Mouse (Mus musculus) cerebellum, adult 2 months (tissue): ENCODE measurements around the gene Srebf1. TPM values are rescaled to one million over a fixed set of nuclear protein-coding genes. Genes with fewer than 3 reads are reported as not detected.
A peak's percentile ranks its signal among the peaks of the same experiment; 100 is the strongest.

Experiments
- DNase-seq, 2 experiments: peaks; one replicate each; pipeline ENCODE4 v3.0.0; 2021
- H3K27ac ChIP-seq: fragments of 200-500 bp; 2 replicates; pipeline ENCODE4 v1.5.1; 2012; ENCODE audit warnings: low read length, control low read depth, inconsistent platforms; ENCODE audit not compliant: insufficient read depth
- H3K27me3 ChIP-seq: fragments of 200-500 bp; 2 replicates; pipeline ENCODE4 v1.6.1; 2012; ENCODE audit warnings: inconsistent platforms, mild to moderate bottlenecking, low read length, moderate library complexity; ENCODE audit not compliant: control insufficient read depth, insufficient read depth
- H3K4me1 ChIP-seq: fragments of 200-500 bp; 2 replicates; pipeline ENCODE4 v1.6.1; 2011; ENCODE audit warnings: low read length; ENCODE audit not compliant: control insufficient read depth, insufficient read depth
- H3K4me3 ChIP-seq: fragments of 200-500 bp; replicated peaks from 2 replicates; pipeline ENCODE3; 2011; ENCODE audit warnings: mild to moderate bottlenecking, low read depth, low read length, control low read depth; ENCODE audit not compliant: insufficient read depth
- CTCF ChIP-seq: fragments of 200-500 bp; IDR thresholded peaks from 2 replicates; pipeline ENCODE4 v1.5.1; 2011; ENCODE audit warnings: low read depth, mild to moderate bottlenecking, control low read depth, low read length, moderate library complexity, borderline replicate concordance; ENCODE audit not compliant: insufficient read depth
- POLR2A ChIP-seq: fragments of 200-500 bp; IDR thresholded peaks from 2 replicates; pipeline ENCODE4 v1.6.1; 2011; ENCODE audit warnings: low read length, control low read depth, borderline replicate concordance; ENCODE audit not compliant: insufficient read depth
- whole genome bisulfite sequencing: fragments of 180-500 bp; shearing (Covaris S2); methylation state at CpG from one replicate; pipeline ENCODE4 v1.1.7; 2018; 5-methylcytosine and 5-hydroxymethylcytosine counted together
- polyA plus RNA-seq: library from polyadenylated mRNA; depleted of rRNA; stranded (reverse); fragments of >200 nt; gene quantifications from 2 replicates; pipeline ENCODE4 v1.2.3, GENCODE M21; 2012

Gene Srebf1
- polyA plus RNA-seq, 1 experiment = 66.3 TPM

GRCm38 (mm10) chr11:60192534-60192933 lies 29.8 kb downstream of the Srebf1 start:
- H3K4me3 ChIP-seq = no peak overlapping the region
- H3K27me3 ChIP-seq = no peaks in the 10 kb centered on the region
- TF ChIP-seq CTCF (no peak), POLR2A (no peak)
- no peak for DNase-seq
- WGBS = 62% methylated on average over 6 of the region's 6 CpGs
- H3K4me1 ChIP-seq = peaks cover 16% of the 10 kb centered on the region
- H3K27ac ChIP-seq = no peak overlapping the region

GRCm38 (mm10) chr11:60190055-60190641 lies 32.2 kb downstream of the Srebf1 start:
- Histone ChIP-seq H3K4me1 (peaks cover 33% of the 10 kb centered on the region), H3K27ac (no peak overlapping the region), H3K4me3 (no peak overlapping the region), H3K27me3 (no peaks in the 10 kb centered on the region)
- TF ChIP-seq POLR2A (no peak), CTCF (no peak)
- WGBS = 76% methylated on average over 17 of the region's 17 CpGs
- no peak for DNase-seq

- Histone ChIP-seq H3K27ac (no peak overlapping the region), H3K4me1 (peaks cover 39% of the 10 kb centered on the region), H3K27me3 (no peaks in the 10 kb centered on the region), H3K4me3 (no peak overlapping the region)
- no peak for TF ChIP-seq CTCF
- no peak for TF ChIP-seq POLR2A
- WGBS = 62% methylated on average over 21 of the region's 21 CpGs
- no peak for DNase-seq
Observed at GRCm38 (mm10) chr11:60189501-60190040, 32.8 kb downstream of the Srebf1 start.

GRCm38 (mm10) chr11:60188275-60188853 lies 34.0 kb downstream of the Srebf1 start:
- H3K4me1 ChIP-seq = peaks cover 45% of the 10 kb centered on the region
- H3K27ac ChIP-seq = no peak overlapping the region
- WGBS = 42% methylated on average over 25 of the region's 25 CpGs
- H3K27me3 ChIP-seq = no peaks in the 10 kb centered on the region
- DNase-seq = peak in 1 of 2 experiments; percentile 41
- no peak overlapping the region for H3K4me3 ChIP-seq
- TF ChIP-seq CTCF = no peak

GRCm38 (mm10) chr11:60187070-60187469 lies 35.3 kb downstream of the Srebf1 start:
- Histone ChIP-seq H3K27ac (no peak overlapping the region), H3K4me1 (peaks cover 50% of the 10 kb centered on the region), H3K4me3 (no peak overlapping the region), H3K27me3 (no peaks in the 10 kb centered on the region)
- TF ChIP-seq CTCF = no peak
- TF ChIP-seq POLR2A = no peak
- WGBS = 58% methylated on average over 11 of the region's 11 CpGs
- DNase-seq = no peak

- Histone ChIP-seq H3K27me3 (no peaks in the 10 kb centered on the region), H3K4me3 (no peak overlapping the region), H3K4me1 (peaks cover 52% of the 10 kb centered on the region), H3K27ac (no peak overlapping the region)
- TF ChIP-seq POLR2A (no peak), CTCF (no peak)
- DNase-seq = peak; percentile 62 to 71
- 36% methylated on average over 20 of the region's 20 CpGs for WGBS
Observed at GRCm38 (mm10) chr11:60185396-60186231, 36.8 kb downstream of the Srebf1 start.

GRCm38 (mm10) chr11:60184346-60185325 lies 37.7 kb downstream of the Srebf1 start:
- WGBS = 43% methylated on average over 22 of the region's 22 CpGs
- no peak overlapping the region for H3K27ac ChIP-seq
- DNase-seq = no peak
- H3K4me3 ChIP-seq = no peak overlapping the region
- no peaks in the 10 kb centered on the region for H3K27me3 ChIP-seq
- TF ChIP-seq POLR2A (no peak), CTCF (no peak)
- peaks cover 52% of the 10 kb centered on the region for H3K4me1 ChIP-seq
